Mouse (Mus musculus): Measurements from ENCODE around the gene Parvg.

DNA sequence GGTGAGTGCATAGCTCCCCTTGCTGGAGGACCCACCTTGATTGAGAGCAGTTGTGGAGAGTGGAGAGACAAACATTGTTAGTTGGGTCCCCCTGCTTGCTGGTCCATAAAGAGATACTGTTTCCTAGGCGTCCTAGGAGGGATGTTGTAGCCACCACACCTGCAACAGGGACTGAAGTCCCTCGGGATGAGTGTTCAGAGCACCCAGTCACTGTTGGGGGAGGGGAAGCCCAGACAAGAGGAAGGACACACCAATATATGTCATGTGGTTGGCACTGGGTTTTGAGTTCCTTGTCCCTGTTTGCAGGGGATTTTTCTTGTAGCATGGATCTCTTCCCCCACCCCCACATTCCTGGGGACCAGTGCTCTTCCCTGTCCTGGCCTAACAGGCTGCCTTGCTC lies 17.1 kb downstream of the Parvg start:
- TF ChIP-seq CTCF (conservative IDR thresholded peaks at IDR 0.05; ENCODE audit: low read length) = no peak
- TF ChIP-seq POU5F1 (IDR thresholded peaks at IDR 0.05; ENCODE audit: borderline replicate concordance, low read length) = no peak
- TF ChIP-seq NANOG (IDR thresholded peaks at IDR 0.05; ENCODE audit: borderline replicate concordance, low read length) = no peak
